Mouse (Mus musculus): ENCODE results near the gene Abhd17b. TPM values are rescaled to one million over a fixed set of nuclear protein-coding genes. Genes with fewer than 3 reads are reported as not detected.

Gene Abhd17b
- total RNA-seq, 2 experiments from 2014 or later = 40.8 to 44.6 TPM

GRCm38 (mm10) chr19:21728342-21728741, 75.4 kb downstream of the Abhd17b start:
- DNase-seq (ENCODE audit: low spot score in 2 of 2) = no peak

- no peak for DNase-seq (ENCODE audit: low spot score in 2 of 2)
Observed at GRCm38 (mm10) chr19:21731887-21732286, 78.9 kb downstream of the Abhd17b start.

- DNase-seq (ENCODE audit: low spot score in 2 of 2) = no peak
Observed at GRCm38 (mm10) chr19:21733176-21733575, 80.2 kb downstream of the Abhd17b start.

DNA sequence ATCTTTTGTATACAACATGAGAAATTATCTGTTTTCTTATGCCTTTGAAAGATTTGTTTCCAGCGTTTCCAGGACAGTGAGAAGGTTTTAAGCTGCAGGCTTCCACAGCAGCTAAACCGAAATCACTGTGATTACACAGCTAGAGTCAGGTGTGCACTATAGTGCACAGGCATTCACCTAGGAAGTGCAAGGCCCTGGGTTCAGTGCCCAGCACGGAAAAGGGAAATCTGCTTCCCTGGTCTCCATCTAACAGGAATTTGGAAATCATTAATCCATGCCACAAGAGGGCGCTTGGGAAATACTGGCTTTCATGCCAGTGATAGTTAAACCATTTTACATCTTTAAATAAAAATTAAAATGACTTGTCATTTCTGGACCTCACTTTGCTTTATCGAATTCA, 81.1 kb downstream of the Abhd17b start:
- peak in 1 of 2 experiments; percentile 72 for DNase-seq (ENCODE audit: low spot score in 2 of 2)

Other genes starting within 250 kb of the Abhd17b start
- gene Gda, start 179.7 kb upstream of the Abhd17b start, total RNA-seq (2021) = 100 to 1,000 TPM; 113 to 128 TPM
- gene 1110059E24Rik, start 209 bp upstream of the Abhd17b start, total RNA-seq (2021) = 10 to 100 TPM; 23.2 to 29.0 TPM
- 10 to 100 TPM; 10.3 to 11.0 TPM for gene Cemip2, start 125.2 kb downstream of the Abhd17b start, total RNA-seq (2021)

Measured in layer of hippocampus, adult 18-20 months (tissue).